Mouse (Mus musculus): Measurements from ENCODE around the gene Lrch4.

Gene Lrch4

GRCm38 (mm10) chr5:137690531-137690930 lies 61.6 kb downstream of the Lrch4 start:
- no peak for DNase-seq (ENCODE audit: low spot score)
